Mouse (Mus musculus) retina, postnatal 7 days (tissue): ENCODE measurements at regions not wholly inside any gene's neighbourhood (a gene's known extent, or its start where the extent isn't known, plus 50 kb on each side); places are given as distances from the start of the nearest gene placed in this dataset.

ENCODE experiments used
- DNase-seq: peaks from one replicate; pipeline ENCODE4 v3.0.0-alpha.2; 2012; ENCODE audit warnings: low read depth, low spot score

- no peak for DNase-seq
Measured at GRCm38 (mm10) chr15:33759496-33759895, 598.2 kb downstream of the 9430069I07Rik start.

GRCm38 (mm10) chr15:33758771-33759170 is 598.9 kb downstream of the 9430069I07Rik start:
- DNase-seq, result no peak
